Mouse (Mus musculus): Measurements from ENCODE around the gene Tmc3. TPM values are rescaled to one million over a fixed set of nuclear protein-coding genes. Genes with fewer than 3 reads are reported as not detected.

The Tmc3 gene
- polyA plus RNA-seq, 1 experiment, result not detected

DNA sequence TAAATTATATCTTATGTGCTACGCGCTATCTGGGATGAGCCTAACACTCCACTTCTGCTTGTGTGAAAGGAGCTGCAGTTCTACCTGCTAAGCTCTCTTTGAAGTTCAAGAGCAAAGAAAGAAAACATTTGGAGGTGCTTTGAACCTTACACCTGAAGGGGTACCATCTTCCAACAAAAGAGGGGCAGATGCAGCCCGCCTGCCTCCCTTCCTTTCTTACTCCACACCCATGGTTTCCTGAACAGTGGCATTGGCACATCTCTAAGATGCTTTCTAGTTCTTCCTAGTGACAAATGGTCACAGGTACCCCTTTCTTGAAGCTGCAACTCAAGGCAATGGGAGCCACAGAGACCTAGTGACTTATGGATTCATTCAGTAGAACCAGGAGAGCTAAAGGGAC, 77.0 kb downstream of the Tmc3 start:
- Histone ChIP-seq H3K4me3 (ENCODE audit: insufficient read depth, low read length) (no peak overlapping the region), H3K27ac (ENCODE audit: insufficient read depth, low read length) (no peak overlapping the region), H3K4me1 (ENCODE audit: control insufficient read depth, insufficient read depth, low read length) (no peaks in the 10 kb centered on the region)
- TF ChIP-seq CTCF (IDR thresholded peaks at IDR 0.05; ENCODE audit: borderline replicate concordance, insufficient read depth, low read length), result no peak
- TF ChIP-seq POLR2A (IDR thresholded peaks at IDR 0.05; ENCODE audit: low read depth, low read length), result no peak

DNA sequence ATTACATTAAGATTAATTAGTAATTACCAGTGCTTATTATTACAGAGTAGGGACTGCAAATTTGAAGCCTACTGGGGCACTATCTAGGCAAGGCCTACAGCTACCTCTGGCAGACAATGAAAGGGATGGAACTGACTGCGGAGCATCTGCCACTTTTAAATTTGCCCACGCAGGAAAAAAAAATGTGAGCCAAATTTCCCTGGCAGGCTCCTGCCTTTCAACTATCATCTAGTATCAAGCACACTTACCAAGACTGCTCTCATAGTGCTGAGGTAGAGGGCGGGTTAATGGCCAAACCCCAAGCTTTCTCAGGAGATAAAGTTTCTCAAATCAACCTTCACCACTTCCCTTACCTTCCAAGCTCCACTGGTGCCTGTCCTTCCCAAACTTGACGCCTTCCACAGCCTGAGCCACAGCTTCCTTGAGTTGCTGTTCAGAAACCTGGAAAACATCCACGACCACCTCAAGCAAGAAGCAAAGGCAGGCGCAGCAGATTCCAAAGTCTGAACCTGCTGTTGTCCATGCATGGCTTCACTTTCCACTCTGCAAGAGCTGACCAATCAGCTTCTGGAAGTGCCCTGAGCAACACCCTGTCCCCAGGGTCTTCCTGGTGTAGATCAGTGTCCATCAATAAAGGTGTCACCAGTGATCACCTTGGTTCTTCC, 78.1 kb downstream of the Tmc3 start:
- TF ChIP-seq CTCF (IDR thresholded peaks at IDR 0.05; ENCODE audit: borderline replicate concordance, insufficient read depth, low read length), result no peak
- no peak overlapping the region for H3K4me3 ChIP-seq (ENCODE audit: insufficient read depth, low read length)
- H3K4me1 ChIP-seq (ENCODE audit: control insufficient read depth, insufficient read depth, low read length), result no peaks in the 10 kb centered on the region
- H3K27ac ChIP-seq (ENCODE audit: insufficient read depth, low read length), result no peak overlapping the region

DNA sequence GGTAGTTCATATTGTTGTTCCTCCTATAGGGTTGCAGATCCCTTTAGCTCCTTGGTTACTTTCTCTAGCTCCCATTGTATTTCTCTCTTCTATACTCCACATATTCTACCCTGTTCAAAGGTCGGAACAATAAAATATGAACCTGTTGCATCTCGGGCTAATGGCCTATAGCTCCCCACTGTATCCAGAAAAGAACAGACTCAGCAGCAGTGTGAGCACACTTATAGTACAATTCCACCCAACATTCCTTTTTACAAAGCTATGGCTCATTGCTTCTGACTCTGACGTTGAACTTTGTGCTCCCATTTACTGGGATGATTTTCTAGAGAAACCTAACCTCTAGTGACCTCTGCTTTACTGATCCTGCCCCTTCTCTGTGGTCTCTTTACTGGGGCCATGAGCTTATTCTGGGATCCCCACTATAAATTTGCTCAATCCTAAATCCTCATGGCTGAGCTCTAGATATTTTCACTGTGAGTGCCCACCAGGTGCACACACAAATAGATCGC, 81.4 kb downstream of the Tmc3 start:
- H3K27ac ChIP-seq (ENCODE audit: insufficient read depth, low read length), result no peak overlapping the region
- H3K4me3 ChIP-seq (ENCODE audit: insufficient read depth, low read length), result no peak overlapping the region
- TF ChIP-seq CTCF (IDR thresholded peaks at IDR 0.05; ENCODE audit: borderline replicate concordance, insufficient read depth, low read length), result no peak
- TF ChIP-seq POLR2A (IDR thresholded peaks at IDR 0.05; ENCODE audit: low read depth, low read length), result no peak
- no peaks in the 10 kb centered on the region for H3K4me1 ChIP-seq (ENCODE audit: control insufficient read depth, insufficient read depth, low read length)

DNA sequence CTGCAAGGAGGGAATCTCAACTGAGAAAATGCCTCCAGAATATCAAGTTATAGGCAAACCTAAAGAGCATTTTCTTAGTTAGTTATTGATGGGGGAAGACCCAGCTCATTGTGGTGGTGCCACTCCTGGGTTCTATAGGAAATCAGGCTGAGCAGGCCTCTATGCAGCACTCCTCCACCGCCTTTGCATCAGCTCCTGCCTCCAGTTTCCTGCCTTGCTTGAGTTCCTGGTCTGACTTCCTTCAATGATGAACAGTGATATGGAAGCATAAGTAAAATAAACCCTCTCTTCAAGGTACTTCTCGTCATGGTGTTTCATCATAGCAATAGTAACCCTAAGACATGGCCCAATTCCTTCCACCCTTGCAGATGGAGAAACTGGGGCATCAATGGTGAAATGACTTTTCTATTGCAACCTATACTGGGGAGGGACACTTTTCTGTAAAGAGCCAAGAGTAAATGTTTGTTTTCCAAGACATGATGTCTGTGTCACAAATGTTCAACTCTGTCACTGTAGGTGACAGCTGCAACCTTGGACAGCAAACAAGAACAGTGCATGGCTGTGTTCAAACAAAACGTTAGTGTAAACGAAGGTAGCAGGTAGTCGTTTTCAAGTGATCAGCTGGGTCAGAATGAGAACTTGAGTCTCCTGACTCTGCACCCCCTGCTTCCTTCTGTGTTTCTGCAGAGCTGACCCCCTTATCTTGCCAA, 83.4 kb downstream of the Tmc3 start:
- Histone ChIP-seq H3K4me3 (ENCODE audit: insufficient read depth, low read length) (no peak overlapping the region), H3K27ac (ENCODE audit: insufficient read depth, low read length) (no peak overlapping the region), H3K4me1 (ENCODE audit: control insufficient read depth, insufficient read depth, low read length) (no peaks in the 10 kb centered on the region)
- no peak for TF ChIP-seq CTCF (IDR thresholded peaks at IDR 0.05; ENCODE audit: borderline replicate concordance, insufficient read depth, low read length)
- TF ChIP-seq POLR2A (IDR thresholded peaks at IDR 0.05; ENCODE audit: low read depth, low read length), result no peak

DNA sequence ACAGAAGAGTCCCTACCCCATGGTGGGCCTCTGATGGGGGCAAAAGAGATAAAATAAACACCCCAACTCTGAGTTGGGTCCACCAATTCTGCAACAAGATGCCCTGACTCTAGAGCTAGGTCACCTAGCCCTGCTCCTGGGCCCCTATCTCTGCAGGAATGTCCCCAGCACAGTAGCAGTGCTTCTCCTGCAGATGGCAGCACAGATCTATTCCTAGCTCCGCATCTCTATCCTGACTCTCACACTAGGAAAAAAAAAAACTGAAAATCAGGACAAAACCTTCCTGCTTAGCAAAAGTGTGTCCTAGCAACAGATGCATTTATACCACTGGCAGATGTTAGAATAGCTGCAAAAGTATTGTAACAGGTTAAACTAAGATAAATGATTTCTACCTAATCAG, 84.0 kb downstream of the Tmc3 start:
- H3K27ac ChIP-seq (ENCODE audit: insufficient read depth, low read length), result no peak overlapping the region
- H3K4me1 ChIP-seq (ENCODE audit: control insufficient read depth, insufficient read depth, low read length), result no peaks in the 10 kb centered on the region
- no peak overlapping the region for H3K4me3 ChIP-seq (ENCODE audit: insufficient read depth, low read length)
- TF ChIP-seq CTCF (IDR thresholded peaks at IDR 0.05; ENCODE audit: borderline replicate concordance, insufficient read depth, low read length) (peak; percentile 69; the same call in 1 of the 2 replicates), POLR2A (IDR thresholded peaks at IDR 0.05; ENCODE audit: low read depth, low read length) (no peak)

DNA sequence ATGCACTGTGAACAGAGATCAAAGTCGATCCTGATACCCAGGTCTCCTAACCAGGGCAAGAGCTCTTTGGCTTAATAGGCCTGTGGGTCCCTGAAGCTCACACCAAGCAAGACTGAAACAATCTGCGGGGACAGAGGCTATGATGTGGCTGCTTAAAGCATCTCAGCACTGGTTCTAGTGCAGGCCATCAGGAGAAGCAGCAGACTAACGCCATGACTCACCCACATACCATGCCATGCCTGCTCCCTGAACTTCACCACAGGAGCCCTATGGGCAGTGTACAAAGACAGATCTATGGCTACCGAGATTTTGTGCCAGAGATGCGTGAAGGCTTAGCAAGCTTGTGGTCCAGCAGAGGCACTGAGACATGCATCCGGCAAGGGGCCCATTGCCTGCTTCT, 86.8 kb downstream of the Tmc3 start:
- Histone ChIP-seq H3K4me1 (ENCODE audit: control insufficient read depth, insufficient read depth, low read length) (no peaks in the 10 kb centered on the region), H3K4me3 (ENCODE audit: insufficient read depth, low read length) (no peak overlapping the region), H3K27ac (ENCODE audit: insufficient read depth, low read length) (no peak overlapping the region)
- TF ChIP-seq POLR2A (IDR thresholded peaks at IDR 0.05; ENCODE audit: low read depth, low read length), result no peak
- no peak for TF ChIP-seq CTCF (IDR thresholded peaks at IDR 0.05; ENCODE audit: borderline replicate concordance, insufficient read depth, low read length)

Other genes with a start within 250 kb of the Tmc3 start
- 16.4 and 17.6 TPM in 2 replicates for gene Stard5, start 47.0 kb downstream of the Tmc3 start, polyA plus RNA-seq (2011; ENCODE audit: insufficient read length, low read depth, missing spikeins)
- 0.47 TPM in 1 of 2 replicates, not detected in the other for gene Il16, start 160.8 kb downstream of the Tmc3 start, polyA plus RNA-seq (2011; ENCODE audit: insufficient read length, low read depth, missing spikeins)
- gene Cfap161, start 210.0 kb downstream of the Tmc3 start, polyA plus RNA-seq (2011; ENCODE audit: insufficient read length, low read depth, missing spikeins), result not detected in 2 replicates